Mouse (Mus musculus) cerebellum, adult 11-12 months (tissue): ENCODE data around the gene Frs3.

Experiments used
- DNase-seq: peaks from one replicate; pipeline ENCODE4 v3.0.0; 2022

Gene Frs3

GRCm38 (mm10) chr17:47693671-47694441 lies 5.0 kb downstream of the Frs3 start:
- DNase-seq, result peak; percentile 54

GRCm38 (mm10) chr17:47694442-47694502 lies 5.4 kb downstream of the Frs3 start, which contains the start of gene Gm21981:
TSS of gene Gm21981 (minus strand) at chr17:47694455.
- DNase-seq, result no peak

GRCm38 (mm10) chr17:47694503-47695336 lies 5.9 kb downstream of the Frs3 start, which contains the start of gene Prickle4:
TSS of gene Prickle4 (minus strand) at chr17:47694736.
- peak; percentile 97 for DNase-seq

GRCm38 (mm10) chr17:47695337-47695710 lies 6.5 kb downstream of the Frs3 start:
- DNase-seq, result no peak

GRCm38 (mm10) chr17:47698156-47698555 lies 9.3 kb downstream of the Frs3 start:
- no peak for DNase-seq

GRCm38 (mm10) chr17:47699055-47699454 lies 10.2 kb downstream of the Frs3 start:
- no peak for DNase-seq

- no peak for DNase-seq
Measured at GRCm38 (mm10) chr17:47701793-47702192, 13.0 kb downstream of the Frs3 start.

GRCm38 (mm10) chr17:47702548-47703345 lies 13.9 kb downstream of the Frs3 start:
- no peak for DNase-seq

- no peak for DNase-seq
Measured at GRCm38 (mm10) chr17:47703556-47703955, 14.7 kb downstream of the Frs3 start.

GRCm38 (mm10) chr17:47704692-47705091 lies 15.9 kb downstream of the Frs3 start:
- DNase-seq, result no peak

- DNase-seq, result no peak
Measured at GRCm38 (mm10) chr17:47706196-47706595, 17.4 kb downstream of the Frs3 start.

- no peak for DNase-seq
Measured at GRCm38 (mm10) chr17:47707961-47708360, 19.1 kb downstream of the Frs3 start.

- no peak for DNase-seq
Measured at GRCm38 (mm10) chr17:47708972-47709371, 20.1 kb downstream of the Frs3 start.

- no peak for DNase-seq
Measured at GRCm38 (mm10) chr17:47710036-47710435, 21.2 kb downstream of the Frs3 start.

GRCm38 (mm10) chr17:47711883-47712282 lies 23.1 kb downstream of the Frs3 start:
- no peak for DNase-seq

GRCm38 (mm10) chr17:47712889-47713571 lies 24.2 kb downstream of the Frs3 start:
- no peak for DNase-seq

- no peak for DNase-seq
Measured at GRCm38 (mm10) chr17:47715037-47715436, 26.2 kb downstream of the Frs3 start.

GRCm38 (mm10) chr17:47721183-47721582 lies 32.4 kb downstream of the Frs3 start:
- no peak for DNase-seq

- DNase-seq, result no peak
Measured at GRCm38 (mm10) chr17:47726566-47726965, 37.7 kb downstream of the Frs3 start, which contains the start of gene Pgc. TSS of gene Pgc (plus strand) at chr17:47726842.

GRCm38 (mm10) chr17:47730633-47731575 lies 42.1 kb downstream of the Frs3 start:
- DNase-seq, result no peak

GRCm38 (mm10) chr17:47735553-47736100 lies 46.8 kb downstream of the Frs3 start:
- peak; percentile 46 for DNase-seq

GRCm38 (mm10) chr17:47736856-47737255 lies 48.0 kb downstream of the Frs3 start, which contains the start of gene Tfeb:
TSS of gene Tfeb (plus strand) at chr17:47737030.
- DNase-seq, result peak; percentile 94
